Mouse (Mus musculus): ENCODE data around the gene Zc3h12c. TPM values are rescaled to one million over a fixed set of nuclear protein-coding genes. Genes with fewer than 3 reads are reported as not detected.

Zc3h12c gene
- polyA plus RNA-seq, 1 experiment from 2014 or later, result 12.8 TPM

- no peak overlapping the region for H3K9ac ChIP-seq
- no peak for ATAC-seq (ENCODE audit: low FRiP score)
- H3K27me3 ChIP-seq, result no peaks in the 10 kb centered on the region
- WGBS, result 80% methylated on average over 4 of the region's 4 CpGs
- H3K4me2 ChIP-seq, result no peak overlapping the region
- peaks cover 10% of the 10 kb centered on the region; the same call in 1 of the 2 replicates for H3K4me1 ChIP-seq
- no peak overlapping the region for H3K27ac ChIP-seq
- H3K9me3 ChIP-seq, result no peaks in the 10 kb centered on the region
- H3K4me3 ChIP-seq (replicated peaks), result no peak overlapping the region
- peaks cover 22% of the 10 kb centered on the region for H3K36me3 ChIP-seq (replicated peaks)
Observed at GRCm38 (mm10) chr9:52130348-52130747, 38.0 kb downstream of the Zc3h12c start.

GRCm38 (mm10) chr9:52125225-52125624 lies 43.1 kb downstream of the Zc3h12c start:
- 87% methylated on average over 6 of the region's 6 CpGs for WGBS
- ATAC-seq (ENCODE audit: low FRiP score), result no peak
- Histone ChIP-seq H3K4me1 (peaks cover 3% of the 10 kb centered on the region; the same call in 1 of the 2 replicates), H3K4me2 (no peak overlapping the region), H3K27me3 (no peaks in the 10 kb centered on the region), H3K27ac (no peak overlapping the region), H3K9me3 (no peaks in the 10 kb centered on the region), H3K4me3 (replicated peaks) (no peak overlapping the region), H3K36me3 (replicated peaks) (peaks cover 23% of the 10 kb centered on the region), H3K9ac (no peak overlapping the region)

- WGBS, result 94% methylated on average over 4 of the region's 4 CpGs
- no peak overlapping the region for H3K4me3 ChIP-seq (replicated peaks)
- H3K4me2 ChIP-seq, result no peak overlapping the region
- ATAC-seq (ENCODE audit: low FRiP score), result no peak
- no peak overlapping the region for H3K9ac ChIP-seq
- H3K27ac ChIP-seq, result no peak overlapping the region
- no peaks in the 10 kb centered on the region for H3K27me3 ChIP-seq
- peaks cover 53% of the 10 kb centered on the region for H3K36me3 ChIP-seq (replicated peaks)
- no peaks in the 10 kb centered on the region for H3K4me1 ChIP-seq
- H3K9me3 ChIP-seq, result no peaks in the 10 kb centered on the region
Observed at GRCm38 (mm10) chr9:52119212-52119611, 49.2 kb downstream of the Zc3h12c start.

GRCm38 (mm10) chr9:52113091-52113490 lies 55.3 kb downstream of the Zc3h12c start:
- Histone ChIP-seq H3K27ac (no peak overlapping the region), H3K27me3 (no peaks in the 10 kb centered on the region)

GRCm38 (mm10) chr9:52110738-52111137 lies 57.6 kb downstream of the Zc3h12c start:
- H3K4me2 ChIP-seq, result no peak overlapping the region
- no peak for ATAC-seq (ENCODE audit: low FRiP score)
- H3K27me3 ChIP-seq, result no peaks in the 10 kb centered on the region
- H3K27ac ChIP-seq, result no peak overlapping the region
- no peaks in the 10 kb centered on the region for H3K9me3 ChIP-seq
- H3K36me3 ChIP-seq (replicated peaks), result peaks cover 33% of the 10 kb centered on the region
- WGBS, result 85% methylated on average over 3 of the region's 3 CpGs
- no peaks in the 10 kb centered on the region for H3K4me1 ChIP-seq
- no peak overlapping the region for H3K9ac ChIP-seq
- no peak overlapping the region for H3K4me3 ChIP-seq (replicated peaks)

More at GRCm38 (mm10) chr9:52113091-52113490, 55.3 kb downstream of the Zc3h12c start:
- no peak overlapping the region for H3K9ac ChIP-seq
- ATAC-seq (ENCODE audit: low FRiP score), result no peak
- no peak overlapping the region for H3K4me3 ChIP-seq (replicated peaks)
- no peaks in the 10 kb centered on the region for H3K9me3 ChIP-seq
- WGBS, result 95% methylated on average over 5 of the region's 5 CpGs
- peaks cover 49% of the 10 kb centered on the region for H3K36me3 ChIP-seq (replicated peaks)
- no peak overlapping the region for H3K4me2 ChIP-seq
- no peaks in the 10 kb centered on the region for H3K4me1 ChIP-seq

GRCm38 (mm10) chr9:52107161-52107560 lies 61.2 kb downstream of the Zc3h12c start:
- no peak overlapping the region for H3K27ac ChIP-seq
- no peak for ATAC-seq (ENCODE audit: low FRiP score)
- no peak overlapping the region for H3K4me2 ChIP-seq
- WGBS, result 89% methylated on average over 3 of the region's 3 CpGs
- H3K9ac ChIP-seq, result no peak overlapping the region
- H3K36me3 ChIP-seq (replicated peaks), result peaks cover 16% of the 10 kb centered on the region
- H3K4me3 ChIP-seq (replicated peaks), result no peak overlapping the region
- no peaks in the 10 kb centered on the region; the same call in 1 of the 2 replicates for H3K4me1 ChIP-seq
- no peaks in the 10 kb centered on the region for H3K27me3 ChIP-seq
- H3K9me3 ChIP-seq, result no peaks in the 10 kb centered on the region

- Histone ChIP-seq H3K4me1 (peaks cover 3% of the 10 kb centered on the region), H3K4me2 (no peak overlapping the region), H3K9ac (no peak overlapping the region), H3K9me3 (no peaks in the 10 kb centered on the region), H3K27ac (no peak overlapping the region), H3K27me3 (no peaks in the 10 kb centered on the region), H3K4me3 (replicated peaks) (no peak overlapping the region), H3K36me3 (replicated peaks) (peaks cover 5% of the 10 kb centered on the region; the same call in 1 of the 2 replicates)
- 90% methylated on average over 6 of the region's 6 CpGs for WGBS
- no peak for ATAC-seq (ENCODE audit: low FRiP score)
Observed at GRCm38 (mm10) chr9:52105423-52105822, 62.9 kb downstream of the Zc3h12c start.

- no peak overlapping the region for H3K4me3 ChIP-seq (replicated peaks)
- 78% methylated on average over 8 of the region's 8 CpGs for WGBS
- no peaks in the 10 kb centered on the region; the same call in 1 of the 2 replicates for H3K36me3 ChIP-seq (replicated peaks)
- ATAC-seq (ENCODE audit: low FRiP score), result no peak
- H3K4me2 ChIP-seq, result no peak overlapping the region
- no peaks in the 10 kb centered on the region for H3K27me3 ChIP-seq
- H3K4me1 ChIP-seq, result peaks cover 3% of the 10 kb centered on the region
- no peaks in the 10 kb centered on the region for H3K9me3 ChIP-seq
- H3K27ac ChIP-seq, result no peak overlapping the region
- H3K9ac ChIP-seq, result no peak overlapping the region
Observed at GRCm38 (mm10) chr9:52104225-52104615, 64.2 kb downstream of the Zc3h12c start.

- Histone ChIP-seq H3K9ac (no peak overlapping the region), H3K36me3 (replicated peaks) (no peaks in the 10 kb centered on the region), H3K27me3 (no peaks in the 10 kb centered on the region), H3K4me1 (peaks cover 6% of the 10 kb centered on the region), H3K4me3 (replicated peaks) (no peak overlapping the region), H3K27ac (no peak overlapping the region), H3K9me3 (no peaks in the 10 kb centered on the region), H3K4me2 (no peak overlapping the region)
- ATAC-seq (ENCODE audit: low FRiP score), result no peak
- 76% methylated on average over 9 of the region's 9 CpGs for WGBS
Observed at GRCm38 (mm10) chr9:52103448-52104224, 64.7 kb downstream of the Zc3h12c start.

GRCm38 (mm10) chr9:52102060-52102844 lies 66.1 kb downstream of the Zc3h12c start:
- no peak overlapping the region for H3K27ac ChIP-seq
- no peaks in the 10 kb centered on the region for H3K27me3 ChIP-seq
- WGBS, result 72% methylated on average over 13 of the region's 13 CpGs
- H3K4me1 ChIP-seq, result peaks cover 6% of the 10 kb centered on the region
- H3K4me3 ChIP-seq (replicated peaks), result no peak overlapping the region
- no peak overlapping the region for H3K4me2 ChIP-seq
- H3K36me3 ChIP-seq (replicated peaks), result no peaks in the 10 kb centered on the region
- no peak for ATAC-seq (ENCODE audit: low FRiP score)
- no peak overlapping the region for H3K9ac ChIP-seq
- H3K9me3 ChIP-seq, result no peaks in the 10 kb centered on the region

- Histone ChIP-seq H3K4me3 (replicated peaks) (no peak overlapping the region), H3K9me3 (no peaks in the 10 kb centered on the region), H3K4me1 (peaks cover 6% of the 10 kb centered on the region), H3K27me3 (no peaks in the 10 kb centered on the region), H3K27ac (no peak overlapping the region), H3K36me3 (replicated peaks) (no peaks in the 10 kb centered on the region), H3K4me2 (no peak overlapping the region), H3K9ac (no peak overlapping the region)
- WGBS, result 93% methylated on average over 14 of the region's 14 CpGs
- no peak for ATAC-seq (ENCODE audit: low FRiP score)
Observed at GRCm38 (mm10) chr9:52100426-52100825, 67.9 kb downstream of the Zc3h12c start.

GRCm38 (mm10) chr9:52098600-52098999 lies 69.8 kb downstream of the Zc3h12c start:
- peak; percentile 75 for ATAC-seq (ENCODE audit: low FRiP score)
- no peaks in the 10 kb centered on the region for H3K36me3 ChIP-seq (replicated peaks)
- WGBS, result under 1% methylated on average over 7 of the region's 7 CpGs

More at GRCm38 (mm10) chr9:52098600-52098999, 69.8 kb downstream of the Zc3h12c start:
- H3K4me3 ChIP-seq (replicated peaks), result no peak overlapping the region
- no peak overlapping the region for H3K27ac ChIP-seq
- H3K4me1 ChIP-seq, result peaks cover 6% of the 10 kb centered on the region
- H3K4me2 ChIP-seq, result no peak overlapping the region
- no peak overlapping the region for H3K9ac ChIP-seq
- no peaks in the 10 kb centered on the region for H3K9me3 ChIP-seq
- no peaks in the 10 kb centered on the region for H3K27me3 ChIP-seq

All from forebrain, embryonic 12.5 days (tissue).